Mouse (Mus musculus) thymus, adult 2 months (tissue): ENCODE measurements at regions not wholly inside any gene's neighbourhood (a gene's known extent, or its start where the extent isn't known, plus 50 kb on each side); places are given as distances from the start of the nearest gene placed in this dataset.

Experiments
- DNase-seq: peaks from one replicate; pipeline ENCODE4 v3.0.0; 2021
- H3K27ac ChIP-seq: fragments of 200-500 bp; 2 replicates; pipeline ENCODE4 v1.5.1; 2012; ENCODE audit warnings: low read length, control low read depth; ENCODE audit not compliant: control insufficient read depth, insufficient read depth
- H3K27me3 ChIP-seq: fragments of 200-500 bp; 2 replicates; pipeline ENCODE4 v1.6.1; 2012; ENCODE audit warnings: mild to moderate bottlenecking, low read length, moderate library complexity, mixed read lengths; ENCODE audit not compliant: control insufficient read depth, insufficient read depth
- H3K36me3 ChIP-seq: fragments of 200-500 bp; 2 replicates; pipeline ENCODE4 v1.6.1; 2012; ENCODE audit warnings: mild to moderate bottlenecking, low read length, moderate library complexity; ENCODE audit not compliant: control insufficient read depth, insufficient read depth
- H3K4me1 ChIP-seq: fragments of 200-500 bp; replicated peaks from 2 replicates; pipeline ENCODE4 v1.6.1; 2012; ENCODE audit warnings: low read length; ENCODE audit not compliant: control insufficient read depth, insufficient read depth
- H3K4me3 ChIP-seq: fragments of 200-500 bp; 2 replicates; pipeline ENCODE4 v1.5.1; 2012; ENCODE audit warnings: mild to moderate bottlenecking, low read length, control low read depth, moderate library complexity; ENCODE audit not compliant: control insufficient read depth, insufficient read depth
- CTCF ChIP-seq: fragments of 200-500 bp; IDR thresholded peaks from 2 replicates; pipeline ENCODE4 v1.5.1; 2012; ENCODE audit warnings: mild to moderate bottlenecking, control low read depth, low read length, moderate library complexity, borderline replicate concordance; ENCODE audit not compliant: control insufficient read depth, poor library complexity, insufficient read depth; ENCODE audit errors: extremely low read depth
- POLR2A ChIP-seq: fragments of 200-500 bp; IDR thresholded peaks from 2 replicates; pipeline ENCODE4 v1.6.1; 2012; ENCODE audit warnings: mild to moderate bottlenecking, low read length, control low read depth, moderate library complexity; ENCODE audit not compliant: control insufficient read depth, poor library complexity, insufficient read depth; ENCODE audit errors: extremely low read depth
- WGBS: fragments of 180-500 bp; shearing (Covaris S2); methylation state at CpG from one replicate; pipeline ENCODE4 v1.1.7; 2018; 5-methylcytosine and 5-hydroxymethylcytosine counted together

DNA sequence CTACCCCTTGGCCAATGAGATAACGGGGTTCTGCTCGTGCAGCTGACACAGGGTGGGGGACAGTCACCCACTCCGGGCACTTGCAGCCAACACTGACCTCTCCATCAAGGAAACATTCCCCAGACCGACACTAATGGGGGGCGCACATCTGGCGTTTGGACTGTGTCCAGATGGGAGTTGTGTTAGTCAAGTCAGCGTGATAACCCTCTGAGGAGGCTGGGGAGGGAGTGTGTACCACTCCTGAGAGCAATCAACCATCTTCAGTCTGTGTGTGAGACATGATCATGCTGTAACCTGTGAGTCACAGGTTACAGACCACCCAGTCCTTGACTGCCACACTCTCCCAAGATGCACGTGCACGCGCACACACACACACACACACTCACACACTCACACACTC lies 106.9 kb upstream of the Pkdcc start:
- WGBS: 88% methylated on average over 10 of the region's 10 CpGs
- no peak overlapping the region for H3K27ac ChIP-seq
- no peak for DNase-seq
- TF ChIP-seq POLR2A (no peak), CTCF (no peak)
- no peak overlapping the region for H3K4me3 ChIP-seq
- H3K4me1 ChIP-seq: no peaks in the 10 kb centered on the region
- H3K27me3 ChIP-seq: no peaks in the 10 kb centered on the region
- H3K36me3 ChIP-seq: no peaks in the 10 kb centered on the region

DNA sequence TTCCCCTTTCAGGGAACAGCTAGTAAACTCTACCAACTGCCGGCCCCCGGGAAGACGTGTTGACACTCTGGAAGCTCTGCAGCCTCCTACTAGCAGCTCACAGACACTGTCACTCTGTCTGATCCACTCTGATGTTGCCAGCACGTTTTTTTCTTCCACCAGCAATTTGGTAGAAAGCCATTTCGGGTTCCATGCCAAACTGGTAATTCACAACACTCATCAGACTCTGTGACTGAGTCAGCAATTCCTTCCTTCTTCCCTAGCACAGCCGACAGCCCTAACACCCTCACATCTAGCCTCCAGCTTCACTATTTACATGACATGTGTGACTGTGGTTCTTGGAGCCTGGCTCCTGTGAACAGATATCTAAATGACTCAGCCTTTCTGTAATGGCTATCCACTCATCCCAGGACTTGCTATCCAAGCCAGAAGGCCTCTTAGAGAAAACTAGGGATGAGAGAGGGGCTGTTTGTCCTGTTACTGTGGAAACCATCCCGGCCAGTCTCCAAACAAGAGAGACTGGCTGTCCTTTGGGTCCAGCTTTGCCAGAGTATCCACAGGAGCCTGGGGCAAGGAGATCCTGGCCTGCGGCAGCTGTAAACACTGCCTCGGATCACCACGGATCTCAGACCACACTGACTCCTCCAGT lies 105.2 kb upstream of the Pkdcc start:
- TF ChIP-seq CTCF (no peak), POLR2A (no peak)
- no peak overlapping the region for H3K4me3 ChIP-seq
- no peak for DNase-seq
- H3K4me1 ChIP-seq: no peaks in the 10 kb centered on the region
- WGBS: 76% methylated on average over 10 of the region's 10 CpGs
- H3K27ac ChIP-seq: no peak overlapping the region
- no peaks in the 10 kb centered on the region for H3K36me3 ChIP-seq
- H3K27me3 ChIP-seq: no peaks in the 10 kb centered on the region

DNA sequence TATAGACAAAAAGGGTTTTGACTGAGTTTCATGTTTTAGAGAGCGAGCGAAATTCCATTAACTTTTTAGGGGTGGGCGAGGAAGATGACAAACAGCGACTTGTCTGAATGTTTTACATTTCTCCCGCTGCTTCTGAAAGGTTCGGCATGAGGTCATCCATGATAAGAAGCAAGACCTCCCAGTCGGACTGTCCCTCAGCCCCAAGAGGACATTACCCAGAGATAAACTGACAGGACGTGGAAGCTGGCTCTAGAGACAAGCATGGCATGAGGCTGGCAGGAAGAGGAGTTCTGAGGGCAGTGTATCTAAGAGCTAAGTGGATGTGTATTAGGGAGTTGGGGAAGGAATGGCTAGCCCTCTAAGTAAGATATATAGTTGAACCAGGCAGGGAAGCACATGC lies 104.5 kb upstream of the Pkdcc start:
- Histone ChIP-seq H3K4me3 (no peak overlapping the region), H3K27ac (no peak overlapping the region), H3K4me1 (no peaks in the 10 kb centered on the region), H3K27me3 (no peaks in the 10 kb centered on the region), H3K36me3 (no peaks in the 10 kb centered on the region)
- 95% methylated on average over 8 of the region's 8 CpGs for WGBS
- DNase-seq: no peak
- no peak for TF ChIP-seq POLR2A
- no peak for TF ChIP-seq CTCF

DNA sequence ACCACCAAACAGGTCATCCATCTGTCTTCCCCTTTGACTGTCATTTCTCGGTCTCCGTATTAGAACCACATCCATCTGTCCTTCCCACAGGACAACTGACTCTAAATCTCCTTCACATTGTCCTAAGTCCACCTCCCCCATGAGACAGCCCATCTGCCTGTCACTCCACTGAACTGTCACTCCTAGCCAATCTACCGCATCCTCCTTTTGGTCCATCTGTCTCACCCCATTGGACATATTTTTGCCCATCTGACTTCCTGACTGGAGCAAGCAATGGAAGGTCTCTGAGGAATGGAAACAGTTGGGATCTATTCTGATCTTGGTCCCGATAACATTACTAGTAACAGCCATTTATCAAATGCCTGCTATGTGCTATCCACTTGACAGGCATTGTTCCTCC lies 99.9 kb upstream of the Pkdcc start:
- 90% methylated on average over 4 of the region's 4 CpGs for WGBS

DNA sequence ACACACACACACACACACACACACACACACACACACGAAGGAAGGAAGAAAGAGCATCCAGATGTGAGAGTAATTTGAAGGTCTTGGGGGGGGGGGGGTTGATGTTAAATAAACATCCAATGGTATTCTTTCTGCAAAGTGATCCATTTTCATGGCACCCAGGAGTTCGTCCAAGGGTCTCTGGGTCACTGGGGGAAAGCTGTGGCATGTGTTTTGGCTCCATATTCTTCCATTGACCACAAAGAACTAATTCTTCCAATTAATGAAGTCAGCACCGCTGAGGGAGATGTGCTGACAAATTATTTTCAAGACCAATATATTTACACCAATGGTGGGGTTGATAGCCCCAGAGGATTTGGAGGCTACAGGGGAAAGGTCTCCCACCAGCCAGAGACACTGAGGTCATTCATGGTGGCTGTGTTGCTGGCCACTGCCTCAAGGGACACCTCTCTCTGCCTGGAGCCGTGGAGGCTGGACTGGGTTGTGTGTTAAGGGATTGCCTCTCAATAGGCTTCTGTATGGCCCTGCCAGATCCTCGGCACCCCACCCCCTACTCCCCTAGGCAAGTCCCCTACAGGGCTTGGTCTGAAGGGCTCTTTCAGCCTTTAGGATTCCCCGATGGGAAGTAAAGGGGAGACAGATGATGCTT lies 99.1 kb upstream of the Pkdcc start:
- H3K36me3 ChIP-seq: no peaks in the 10 kb centered on the region
- TF ChIP-seq POLR2A: no peak
- TF ChIP-seq CTCF: no peak
- no peaks in the 10 kb centered on the region for H3K4me1 ChIP-seq
- no peaks in the 10 kb centered on the region for H3K27me3 ChIP-seq
- 77% methylated on average over 6 of the region's 6 CpGs for WGBS
- H3K27ac ChIP-seq: no peak overlapping the region
- no peak overlapping the region for H3K4me3 ChIP-seq
- no peak for DNase-seq

More for the DNA sequence above, 99.9 kb upstream of the Pkdcc start:
- Histone ChIP-seq H3K4me1 (no peaks in the 10 kb centered on the region), H3K27ac (no peak overlapping the region), H3K4me3 (no peak overlapping the region), H3K36me3 (no peaks in the 10 kb centered on the region), H3K27me3 (no peaks in the 10 kb centered on the region)
- no peak for TF ChIP-seq CTCF
- TF ChIP-seq POLR2A: no peak
- DNase-seq: no peak

DNA sequence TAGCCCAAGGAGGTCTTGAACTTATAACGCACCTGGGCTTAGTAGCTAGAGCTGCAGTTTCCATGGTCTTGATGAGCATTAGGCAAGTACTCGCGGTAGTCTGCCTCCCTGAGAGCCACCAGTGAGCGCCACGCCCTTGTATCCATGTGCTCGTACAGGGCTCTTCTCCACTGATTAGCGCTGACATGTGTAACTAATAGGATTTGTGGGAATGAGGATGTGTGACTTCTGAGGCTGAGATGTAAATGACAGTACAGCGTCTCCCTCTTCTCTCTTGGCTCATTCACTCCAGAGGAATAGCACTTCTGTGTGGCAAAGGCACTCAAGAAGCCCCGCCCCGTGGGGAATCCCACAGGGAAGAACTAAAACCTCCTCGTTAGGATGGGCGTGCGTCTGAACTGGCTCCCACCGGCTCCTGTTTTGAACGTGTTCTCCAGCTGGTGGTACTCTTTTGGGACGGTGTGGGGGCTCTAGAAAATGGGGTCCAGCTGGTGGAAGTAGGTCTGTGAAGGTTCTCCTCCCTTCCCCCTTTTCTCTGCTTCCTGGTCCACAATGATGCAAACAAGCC lies 94.3 kb upstream of the Pkdcc start:
- TF ChIP-seq CTCF: no peak
- no peak for TF ChIP-seq POLR2A
- H3K4me3 ChIP-seq: no peak overlapping the region
- DNase-seq: no peak
- H3K27me3 ChIP-seq: no peaks in the 10 kb centered on the region
- H3K4me1 ChIP-seq: no peaks in the 10 kb centered on the region
- no peak overlapping the region for H3K27ac ChIP-seq
- WGBS: 85% methylated on average over 16 of the region's 16 CpGs
- H3K36me3 ChIP-seq: no peaks in the 10 kb centered on the region
